Mouse (Mus musculus) megakaryocyte, embryonic 14.5 days (primary cell): ENCODE measurements around the gene Usp30.

Experiments
- FLI1 ChIP-seq: IDR thresholded peaks from 2 replicates; pipeline ENCODE4 v1.6.1; 2012; ENCODE audit warnings: low read length, inconsistent platforms, mixed read lengths
- GATA1 ChIP-seq: IDR thresholded peaks from 3 replicates; pipeline ENCODE4 v1.6.1; 2012; ENCODE audit warnings: mixed read lengths, low read length, inconsistent platforms, borderline replicate concordance

- TF ChIP-seq GATA1 (no peak), FLI1 (no peak)
Observed at GRCm38 (mm10) chr5:114157236-114157635, 92.0 kb downstream of the Usp30 start.
